Mouse (Mus musculus): Measurements from ENCODE around the gene Syt1. TPM values are rescaled to one million over a fixed set of nuclear protein-coding genes. Genes with fewer than 3 reads are reported as not detected.
A peak's percentile ranks its signal among the peaks of the same experiment; 100 is the strongest.

Gene Syt1
- polyA plus RNA-seq, 1 experiment from 2014 or later, result 0.25 TPM

DNA sequence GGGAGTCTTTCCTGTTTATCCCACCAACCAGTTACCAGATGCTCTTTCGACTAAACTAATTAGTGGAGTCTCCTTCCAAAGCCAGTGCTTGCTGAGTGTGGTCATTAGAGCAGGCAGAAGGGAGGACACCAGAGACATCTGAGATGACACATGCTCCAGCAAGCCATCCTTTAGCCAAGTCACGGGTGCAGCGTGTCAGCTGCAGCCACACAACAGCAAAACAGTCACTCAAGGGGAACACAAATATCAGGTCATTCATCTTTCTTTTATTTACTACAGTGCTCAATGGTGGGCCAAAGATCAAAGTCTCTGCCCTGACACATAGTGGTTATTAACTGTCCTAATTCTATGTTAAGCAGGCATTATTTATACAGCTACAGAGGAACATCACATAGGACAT is 80.5 kb downstream of the Syt1 start:
- ATAC-seq (ENCODE audit: insufficient read depth), result peak; percentile 96
- 31% methylated on average over 3 of the region's 3 CpGs for WGBS

GRCm38 (mm10) chr10:108929676-108930075 is 81.1 kb downstream of the Syt1 start:
- 77% methylated on average over 6 of the region's 6 CpGs for WGBS
- H3K9me3 ChIP-seq (ENCODE audit: low read depth, low read length), result no peaks in the 10 kb centered on the region
- DNase-seq (no peak), ATAC-seq (ENCODE audit: insufficient read depth) (no peak)
- H3K4me2 ChIP-seq, result no peak overlapping the region
- no peaks in the 10 kb centered on the region for H3K36me3 ChIP-seq (ENCODE audit: insufficient read depth)
- no peak overlapping the region for H3K27ac ChIP-seq (ENCODE audit: low read depth)
- no peak overlapping the region for H3K4me3 ChIP-seq (ENCODE audit: low read depth, low read length)
- no peaks in the 10 kb centered on the region for H3K27me3 ChIP-seq (ENCODE audit: insufficient read depth, low read length)
- no peak for TF ChIP-seq CTCF (IDR thresholded peaks at IDR 0.05; ENCODE audit: low read depth)
- H3K4me1 ChIP-seq (ENCODE audit: insufficient read depth), result no peaks in the 10 kb centered on the region
- H3K9ac ChIP-seq, result no peak overlapping the region

More for the DNA sequence above, 80.5 kb downstream of the Syt1 start:
- Histone ChIP-seq H3K4me2 (no peak overlapping the region), H3K9ac (no peak overlapping the region), H3K4me3 (ENCODE audit: low read depth, low read length) (no peak overlapping the region), H3K36me3 (ENCODE audit: insufficient read depth) (no peaks in the 10 kb centered on the region), H3K9me3 (ENCODE audit: low read depth, low read length) (no peaks in the 10 kb centered on the region), H3K27ac (ENCODE audit: low read depth) (no peak overlapping the region), H3K27me3 (ENCODE audit: insufficient read depth, low read length) (no peaks in the 10 kb centered on the region), H3K4me1 (ENCODE audit: insufficient read depth) (no peaks in the 10 kb centered on the region)
- peak; percentile 68 for DNase-seq
- no peak for TF ChIP-seq CTCF (IDR thresholded peaks at IDR 0.05; ENCODE audit: low read depth)

GRCm38 (mm10) chr10:108905264-108905663 is 105.5 kb downstream of the Syt1 start:
- Histone ChIP-seq H3K4me2 (no peak overlapping the region), H3K4me3 (ENCODE audit: low read depth, low read length) (no peak overlapping the region), H3K27ac (ENCODE audit: low read depth) (no peak overlapping the region), H3K9me3 (ENCODE audit: low read depth, low read length) (no peaks in the 10 kb centered on the region), H3K36me3 (ENCODE audit: insufficient read depth) (no peaks in the 10 kb centered on the region), H3K4me1 (ENCODE audit: insufficient read depth) (no peaks in the 10 kb centered on the region), H3K9ac (no peak overlapping the region), H3K27me3 (ENCODE audit: insufficient read depth, low read length) (no peaks in the 10 kb centered on the region)
- no peak for TF ChIP-seq CTCF (IDR thresholded peaks at IDR 0.05; ENCODE audit: low read depth)
- WGBS, result 100% methylated on average over 1 of the region's 1 CpGs
- ATAC-seq (ENCODE audit: insufficient read depth) (no peak), DNase-seq (no peak)

- Histone ChIP-seq H3K9ac (no peak overlapping the region), H3K36me3 (ENCODE audit: insufficient read depth) (no peaks in the 10 kb centered on the region), H3K9me3 (ENCODE audit: low read depth, low read length) (no peaks in the 10 kb centered on the region), H3K4me3 (ENCODE audit: low read depth, low read length) (no peak overlapping the region), H3K27me3 (ENCODE audit: insufficient read depth, low read length) (no peaks in the 10 kb centered on the region), H3K4me2 (no peak overlapping the region), H3K27ac (ENCODE audit: low read depth) (no peak overlapping the region), H3K4me1 (ENCODE audit: insufficient read depth) (no peaks in the 10 kb centered on the region)
- 51% methylated on average over 4 of the region's 4 CpGs for WGBS
- ATAC-seq (ENCODE audit: insufficient read depth), result no peak
- TF ChIP-seq CTCF (IDR thresholded peaks at IDR 0.05; ENCODE audit: low read depth), result no peak
- no peak for DNase-seq
Measured at GRCm38 (mm10) chr10:108904371-108904770, 106.4 kb downstream of the Syt1 start.

GRCm38 (mm10) chr10:108896529-108896928 is 114.3 kb downstream of the Syt1 start:
- Histone ChIP-seq H3K27me3 (ENCODE audit: insufficient read depth, low read length) (no peaks in the 10 kb centered on the region), H3K36me3 (ENCODE audit: insufficient read depth) (no peaks in the 10 kb centered on the region), H3K27ac (ENCODE audit: low read depth) (no peak overlapping the region), H3K4me2 (no peak overlapping the region), H3K4me1 (ENCODE audit: insufficient read depth) (no peaks in the 10 kb centered on the region), H3K4me3 (ENCODE audit: low read depth, low read length) (no peak overlapping the region), H3K9me3 (ENCODE audit: low read depth, low read length) (no peaks in the 10 kb centered on the region), H3K9ac (no peak overlapping the region)
- WGBS, result 78% methylated on average over 5 of the region's 5 CpGs
- ATAC-seq (ENCODE audit: insufficient read depth) (no peak), DNase-seq (no peak)
- TF ChIP-seq CTCF (IDR thresholded peaks at IDR 0.05; ENCODE audit: low read depth), result no peak

- Histone ChIP-seq H3K4me2 (no peak overlapping the region), H3K27me3 (ENCODE audit: insufficient read depth, low read length) (no peaks in the 10 kb centered on the region), H3K36me3 (ENCODE audit: insufficient read depth) (no peaks in the 10 kb centered on the region), H3K4me3 (ENCODE audit: low read depth, low read length) (no peak overlapping the region), H3K9me3 (ENCODE audit: low read depth, low read length) (no peaks in the 10 kb centered on the region), H3K9ac (no peak overlapping the region), H3K4me1 (ENCODE audit: insufficient read depth) (no peaks in the 10 kb centered on the region), H3K27ac (ENCODE audit: low read depth) (no peak overlapping the region)
- DNase-seq, result no peak
- no peak for TF ChIP-seq CTCF (IDR thresholded peaks at IDR 0.05; ENCODE audit: low read depth)
- 85% methylated on average over 6 of the region's 6 CpGs for WGBS
- ATAC-seq (ENCODE audit: insufficient read depth), result no peak
Measured at GRCm38 (mm10) chr10:108893288-108893687, 117.5 kb downstream of the Syt1 start.

DNA sequence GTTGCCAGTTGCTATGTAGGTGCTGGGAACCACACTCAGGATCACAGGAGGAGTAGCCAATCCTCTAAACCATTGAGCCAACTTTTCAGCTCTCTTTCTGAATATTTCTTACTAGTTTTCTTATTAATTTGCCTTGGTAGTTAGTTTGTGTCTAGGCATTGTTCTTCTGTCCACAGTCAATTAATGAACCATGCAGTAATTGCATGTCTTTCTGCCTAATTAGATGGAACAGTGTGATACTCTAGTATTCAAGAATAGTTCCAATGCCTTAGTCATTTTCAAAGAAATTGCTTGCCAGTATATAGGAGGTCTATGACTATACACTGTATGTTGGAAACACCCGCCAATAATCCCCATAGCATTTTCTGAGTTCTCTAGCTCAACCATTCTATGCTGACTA is 118.3 kb downstream of the Syt1 start:
- WGBS, result 97% methylated on average over 1 of the region's 1 CpGs
- Histone ChIP-seq H3K4me1 (ENCODE audit: insufficient read depth) (no peaks in the 10 kb centered on the region), H3K9me3 (ENCODE audit: low read depth, low read length) (no peaks in the 10 kb centered on the region), H3K4me2 (no peak overlapping the region), H3K4me3 (ENCODE audit: low read depth, low read length) (no peak overlapping the region), H3K9ac (no peak overlapping the region), H3K27me3 (ENCODE audit: insufficient read depth, low read length) (no peaks in the 10 kb centered on the region), H3K36me3 (ENCODE audit: insufficient read depth) (no peaks in the 10 kb centered on the region), H3K27ac (ENCODE audit: low read depth) (no peak overlapping the region)
- TF ChIP-seq CTCF (IDR thresholded peaks at IDR 0.05; ENCODE audit: low read depth), result no peak
- DNase-seq (no peak), ATAC-seq (ENCODE audit: insufficient read depth) (no peak)

DNA sequence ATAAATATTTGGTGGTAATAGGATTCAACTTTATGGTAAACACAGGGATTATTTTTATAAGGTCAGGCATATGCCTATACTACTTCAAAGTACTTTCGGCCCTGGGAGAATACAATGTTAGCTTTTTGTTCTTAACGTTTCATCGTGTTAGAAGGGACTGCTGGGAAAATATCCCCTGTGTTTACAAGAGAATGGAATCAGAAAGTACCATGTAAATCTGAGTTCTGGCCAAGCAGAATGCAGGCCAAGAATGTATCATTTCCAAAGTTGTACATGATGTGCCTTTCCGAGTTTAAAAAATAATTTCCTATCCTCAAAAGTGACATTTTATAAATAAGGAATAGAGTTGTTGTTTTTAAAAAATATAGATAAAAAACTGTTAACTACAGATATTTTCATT is 121.7 kb downstream of the Syt1 start:
- H3K36me3 ChIP-seq (ENCODE audit: insufficient read depth), result no peaks in the 10 kb centered on the region
- H3K4me2 ChIP-seq, result no peak overlapping the region
- H3K27me3 ChIP-seq (ENCODE audit: insufficient read depth, low read length), result no peaks in the 10 kb centered on the region
- H3K4me1 ChIP-seq (ENCODE audit: insufficient read depth), result no peaks in the 10 kb centered on the region
- no peak for TF ChIP-seq CTCF (IDR thresholded peaks at IDR 0.05; ENCODE audit: low read depth)
- H3K9ac ChIP-seq, result no peak overlapping the region
- peak; percentile 58; the same call in 1 of the 2 replicates for ATAC-seq (ENCODE audit: insufficient read depth)
- 37% methylated on average over 4 of the region's 4 CpGs for WGBS
- H3K4me3 ChIP-seq (ENCODE audit: low read depth, low read length), result no peak overlapping the region
- H3K9me3 ChIP-seq (ENCODE audit: low read depth, low read length), result no peaks in the 10 kb centered on the region
- H3K27ac ChIP-seq (ENCODE audit: low read depth), result no peak overlapping the region
- DNase-seq, result peak; percentile 68

Measured in lung, embryonic 14.5 days (tissue).